Mouse (Mus musculus) ZHBTc4 (cell line): ENCODE results near the gene Ak8.

Source experiments
- DNase-seq: peaks from one replicate; pipeline ENCODE4 v3.0.0-alpha.2; 2011; ENCODE audit warnings: low read depth, low spot score

The Ak8 gene

DNA sequence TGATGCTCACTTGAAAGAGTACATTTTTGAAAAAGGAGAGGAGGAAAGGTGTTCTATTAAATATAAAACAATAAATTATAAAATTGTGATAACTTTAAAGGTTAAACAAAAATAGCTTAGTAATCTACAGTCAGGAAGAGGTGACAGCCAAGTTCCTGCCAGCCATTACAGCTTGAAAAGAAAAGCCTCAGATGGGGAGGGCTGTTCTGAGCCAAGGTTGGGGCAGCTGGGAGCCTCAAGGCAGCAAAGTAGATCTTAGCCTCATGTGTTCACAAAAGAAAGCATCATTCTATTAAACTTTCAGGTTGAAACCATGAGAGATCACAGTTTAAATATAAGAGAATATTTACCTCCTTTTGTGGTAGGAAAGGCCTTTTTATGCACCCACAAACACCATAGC lies 30.7 kb downstream of the Ak8 start:
- no peak for DNase-seq

DNA sequence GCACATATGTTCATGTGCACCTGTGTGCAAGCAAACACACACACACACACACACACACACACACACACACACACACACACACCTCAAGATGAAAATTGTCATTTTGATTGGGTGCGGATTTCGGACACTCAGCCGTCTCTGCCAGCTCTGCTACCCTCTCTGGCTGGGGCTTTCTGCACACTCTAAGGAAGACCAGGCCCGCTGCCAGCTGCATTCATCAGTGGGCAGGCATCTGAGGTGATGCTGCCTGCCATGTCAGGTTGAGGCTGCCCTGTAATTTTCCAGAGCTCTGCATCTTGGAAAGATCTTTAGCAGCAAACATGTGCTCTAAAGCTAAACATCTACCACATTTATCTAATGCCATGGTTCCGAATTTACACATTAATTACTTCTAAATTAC lies 37.1 kb downstream of the Ak8 start:
- DNase-seq: no peak

- DNase-seq: no peak
Observed at GRCm38 (mm10) chr2:28740159-28740558, 40.2 kb downstream of the Ak8 start.

DNA sequence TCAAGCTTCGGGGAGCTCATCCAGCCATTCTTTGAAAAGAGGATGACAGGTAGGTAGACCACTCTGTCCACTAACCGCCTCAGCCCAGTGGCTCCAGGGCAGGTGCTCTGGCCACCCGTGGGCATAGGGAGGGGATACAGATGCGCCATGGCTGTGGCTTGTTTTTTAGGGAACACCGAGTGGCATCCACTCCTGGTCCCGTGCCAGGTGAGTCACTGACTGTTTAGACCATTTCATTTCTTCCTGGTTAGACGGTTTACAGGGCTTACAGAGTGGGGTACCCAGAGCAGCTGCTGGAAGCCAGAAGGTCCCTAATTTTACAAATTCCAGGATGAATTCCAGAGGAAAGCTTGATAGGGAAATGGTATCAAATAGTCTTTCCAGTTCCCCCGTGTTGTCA lies 42.7 kb downstream of the Ak8 start:
- no peak for DNase-seq

DNA sequence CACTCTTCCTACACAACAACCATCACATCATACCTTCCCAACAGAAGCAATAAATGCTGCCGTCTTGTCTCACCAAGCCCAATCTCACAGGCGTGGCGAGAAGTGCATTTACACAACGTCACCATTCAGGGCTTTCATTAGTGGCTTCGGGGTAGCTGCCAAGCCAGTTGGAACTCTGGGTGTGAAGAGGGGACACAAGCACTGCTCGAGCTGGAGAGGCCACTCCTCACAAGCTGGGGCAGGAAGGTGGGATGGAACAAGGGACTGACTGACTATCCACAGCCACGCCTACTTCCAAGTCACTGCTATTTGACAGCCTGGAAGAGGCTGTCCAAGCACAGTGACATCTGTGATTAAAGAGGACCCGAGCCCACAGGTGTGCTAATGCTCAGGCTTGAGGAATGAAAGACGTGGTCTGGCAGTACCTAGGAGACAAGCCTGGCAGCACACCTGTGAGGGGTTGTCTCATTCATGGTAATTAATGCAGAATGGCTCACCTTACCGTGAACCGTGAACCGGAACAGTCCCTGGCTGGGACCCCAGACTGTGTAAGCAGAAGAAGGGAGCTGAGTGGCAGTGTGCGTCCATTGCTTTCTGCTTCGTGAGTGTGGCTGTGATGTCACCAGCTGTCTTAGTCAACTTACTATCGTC lies 46.8 kb downstream of the Ak8 start:
- no peak for DNase-seq

DNA sequence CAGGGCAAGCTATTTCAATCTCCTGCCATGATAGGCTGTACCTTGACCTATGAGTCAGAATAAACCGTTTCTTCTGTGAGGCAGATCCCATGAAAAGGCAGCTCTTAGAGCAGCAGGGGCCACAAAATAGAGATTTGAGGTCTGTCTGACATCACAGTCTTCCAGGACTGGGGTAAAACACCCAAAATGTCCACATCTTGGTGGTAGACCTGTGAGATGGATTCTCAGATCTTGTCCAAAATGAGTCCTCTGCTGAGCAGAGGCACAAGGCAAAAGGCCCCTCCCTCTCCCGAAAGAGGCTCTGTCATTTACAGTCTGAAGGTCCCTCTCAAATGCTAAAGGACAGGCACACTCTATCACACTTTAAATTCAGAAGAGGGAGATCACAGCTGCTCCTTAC lies 47.7 kb downstream of the Ak8 start:
- no peak for DNase-seq

- peak; percentile 18 for DNase-seq
Observed at GRCm38 (mm10) chr2:28751186-28751585, 51.2 kb downstream of the Ak8 start.

GRCm38 (mm10) chr2:28751658-28752057 lies 51.7 kb downstream of the Ak8 start:
- DNase-seq: no peak

- no peak for DNase-seq
Observed at GRCm38 (mm10) chr2:28752388-28752787, 52.4 kb downstream of the Ak8 start.

DNA sequence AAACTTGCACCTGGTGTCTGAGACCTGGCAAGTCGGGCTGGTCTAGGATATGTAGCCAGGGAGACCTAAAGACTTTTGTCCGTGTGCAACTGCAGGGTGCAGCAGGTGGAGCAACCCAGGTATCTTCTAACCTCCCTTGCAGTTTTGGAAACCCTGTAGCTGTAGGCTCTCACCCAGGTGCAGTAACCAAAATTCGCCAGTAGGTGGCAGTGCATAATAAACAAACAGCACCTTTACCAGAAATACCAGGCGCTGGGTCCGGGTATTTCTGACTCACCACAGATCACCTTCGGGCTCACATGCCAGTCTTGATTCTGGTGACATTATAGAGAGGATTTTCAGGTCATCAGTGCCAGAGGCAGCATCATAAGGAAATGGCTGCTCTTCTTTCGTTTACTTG lies 55.5 kb downstream of the Ak8 start:
- DNase-seq: peak; percentile 85

- peak; percentile 75 for DNase-seq
Observed at GRCm38 (mm10) chr2:28756201-28756600, 56.2 kb downstream of the Ak8 start.

DNA sequence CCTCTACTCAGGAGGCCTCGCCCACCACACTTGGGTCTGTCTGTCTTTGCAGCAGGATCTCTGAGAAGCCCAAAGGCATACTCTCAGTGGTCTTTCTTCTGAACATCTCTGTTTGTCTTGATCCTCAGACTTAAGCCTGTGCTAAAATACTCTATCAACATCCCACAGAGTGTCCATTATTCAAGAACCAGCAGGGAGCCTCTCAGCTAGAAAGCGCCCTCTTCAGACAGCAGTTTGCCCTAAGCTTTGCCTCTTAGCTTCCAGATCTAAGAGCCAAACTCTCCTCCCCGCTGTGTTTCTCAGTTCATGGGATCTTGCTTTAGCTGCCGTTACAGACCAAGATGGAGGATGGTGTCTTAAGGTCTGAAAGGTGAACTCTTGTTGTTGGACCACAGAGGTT lies 59.5 kb downstream of the Ak8 start:
- peak; percentile 81 for DNase-seq

DNA sequence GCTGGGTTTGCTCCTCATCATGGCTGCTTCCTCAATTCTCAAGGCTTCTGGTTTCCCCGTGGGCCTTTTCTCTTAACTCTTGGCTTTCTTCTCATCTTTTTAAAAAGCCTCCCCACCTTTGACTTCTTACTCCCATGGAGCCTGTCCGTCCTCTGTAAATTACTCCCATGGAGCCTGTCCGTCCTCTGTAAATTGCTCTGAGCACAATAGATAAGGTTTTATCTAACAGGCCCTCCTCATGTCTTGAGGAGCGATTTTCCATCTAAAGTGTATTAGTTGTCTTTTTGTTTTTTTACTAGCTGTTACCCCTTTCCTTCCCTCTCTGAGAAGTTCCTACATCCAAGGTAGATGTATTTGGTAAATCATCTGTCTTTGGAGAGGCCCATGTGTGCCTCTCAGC lies 66.6 kb downstream of the Ak8 start:
- DNase-seq: no peak

DNA sequence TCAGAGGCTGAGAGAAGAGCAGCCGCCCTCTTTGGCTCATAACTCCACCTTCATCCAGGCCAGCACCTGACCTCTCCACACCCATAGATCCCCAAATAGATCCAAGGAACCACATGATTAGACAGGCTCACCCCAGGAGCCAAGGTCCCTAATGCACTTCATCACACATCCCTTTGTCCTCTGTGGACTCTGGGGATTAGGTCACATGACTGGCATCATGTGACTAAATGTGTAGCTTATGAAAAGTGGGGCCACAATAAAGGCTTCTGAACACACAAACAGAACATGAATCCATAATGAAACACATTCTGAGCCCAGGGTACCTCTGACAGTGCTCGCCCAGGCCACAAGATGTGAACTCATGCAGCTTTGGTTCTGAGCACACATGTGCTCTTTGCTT lies 67.1 kb downstream of the Ak8 start:
- DNase-seq: no peak

DNA sequence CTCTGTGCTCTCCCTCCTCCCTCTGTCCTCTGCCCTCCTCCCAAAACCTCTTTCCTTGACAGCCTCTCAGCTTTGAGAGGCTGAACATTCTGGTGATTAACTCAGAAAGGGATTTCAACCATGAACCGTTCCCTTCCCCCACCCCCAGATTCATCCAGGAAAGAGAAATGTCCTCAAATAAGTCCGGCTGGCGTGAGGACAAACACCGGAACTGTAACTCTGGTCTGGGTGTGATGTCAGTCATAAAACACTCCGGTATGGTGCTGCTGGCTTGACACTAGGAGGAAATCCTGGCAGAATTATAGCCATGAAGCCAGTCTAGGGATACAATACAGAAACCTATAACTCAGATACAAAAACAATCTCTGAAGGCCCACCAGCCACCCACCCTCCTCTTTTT lies 70.7 kb downstream of the Ak8 start:
- DNase-seq: no peak

DNA sequence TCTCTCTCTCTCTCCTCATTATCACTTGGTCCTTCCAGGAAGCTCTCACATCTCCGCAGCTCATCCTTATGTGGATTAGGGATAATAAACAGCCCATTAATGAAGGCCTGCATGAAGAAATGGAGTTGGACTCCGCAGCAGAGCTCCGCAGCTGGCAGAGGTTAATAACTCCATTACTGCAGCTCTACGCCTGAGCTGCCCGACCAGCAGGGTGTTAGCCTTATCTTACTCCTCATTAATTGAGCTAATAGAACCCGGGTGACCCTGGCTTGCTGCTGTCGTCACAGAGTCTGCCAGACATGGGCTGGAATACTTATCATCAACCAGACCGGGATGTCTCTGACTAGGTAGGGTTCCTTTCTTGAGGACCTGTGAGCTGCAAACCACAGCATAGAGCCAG lies 74.1 kb downstream of the Ak8 start:
- no peak for DNase-seq

GRCm38 (mm10) chr2:28776728-28777127 lies 76.8 kb downstream of the Ak8 start:
- no peak for DNase-seq

- DNase-seq: no peak
Observed at GRCm38 (mm10) chr2:28780001-28780782, 80.2 kb downstream of the Ak8 start.

DNA sequence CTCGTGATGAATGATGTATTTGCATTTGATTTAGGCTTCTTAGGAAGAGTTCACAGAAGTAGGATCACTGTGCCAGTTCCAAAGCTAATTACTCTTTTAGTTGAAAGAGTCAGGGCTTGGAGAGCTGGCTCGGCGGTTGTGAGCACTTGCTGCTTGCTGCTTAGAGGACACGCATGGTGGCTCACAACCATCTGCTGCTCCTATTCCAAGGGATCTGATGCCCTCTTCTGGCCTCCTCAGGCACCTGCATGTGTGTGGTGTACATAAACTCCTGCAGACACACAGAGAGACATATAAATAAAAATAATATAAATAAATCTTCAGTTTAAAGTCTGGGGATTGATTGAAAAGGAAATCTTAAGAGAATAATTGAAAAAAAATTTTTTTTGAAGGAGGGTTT lies 81.3 kb downstream of the Ak8 start:
- DNase-seq: peak; percentile 76

- DNase-seq: no peak
Observed at GRCm38 (mm10) chr2:28786355-28787066, 86.5 kb downstream of the Ak8 start.

DNA sequence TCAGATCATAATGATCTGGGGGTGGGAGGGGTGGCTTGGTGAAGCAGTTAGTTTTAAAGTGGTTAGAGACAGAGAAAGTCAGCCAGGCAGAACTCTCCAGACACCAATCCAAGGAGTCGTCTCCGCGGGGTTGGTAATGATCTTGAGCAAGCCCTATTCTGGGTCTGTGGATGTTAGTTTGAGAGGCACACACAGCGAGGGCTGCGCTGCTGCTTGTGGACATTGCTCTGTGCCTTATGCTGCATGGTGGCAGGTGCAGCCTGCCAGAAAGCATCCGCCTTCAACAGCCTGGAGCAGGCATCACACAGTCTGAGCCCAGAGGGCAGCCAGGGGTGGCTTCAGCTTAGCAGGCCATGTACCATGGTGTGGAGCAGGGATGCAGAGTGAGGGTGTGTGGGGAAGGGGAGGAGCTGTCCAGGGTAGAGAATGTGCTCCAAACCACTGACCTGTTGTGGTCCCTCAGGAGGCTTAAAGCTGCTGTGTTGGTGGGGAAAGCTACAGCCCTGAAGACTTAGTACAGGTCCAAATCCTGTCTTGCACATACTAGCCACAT lies 87.2 kb downstream of the Ak8 start:
- peak; percentile 43 for DNase-seq

- DNase-seq: peak; percentile 72
Observed at GRCm38 (mm10) chr2:28792931-28793610, 93.1 kb downstream of the Ak8 start.
